In genomic region chr13:115676836-115677235, GRCm38 (mm10) we compare ENCODE assay signal across 23 mouse cellular contexts.
"Had no signal": no experiment of that assay in that cellular context is flagged by ENCODE, and none has a peak within 500 bp of the region (broad histone marks: within the 10 kb centered on the region; RNA-seq: fewer than 3 reads in every experiment).

No protein-coding gene starts in this region.

- H3K9me3 ChIP-seq: limb, embryonic 12.5 days; limb, embryonic 15.5 days; liver, embryonic 12.5 days; liver, embryonic 15.5 days; lung, embryonic 15.5 days; midbrain, embryonic 10.5 days; neural tube, embryonic 13.5 days had no signal

- H3K4me3 ChIP-seq: limb, embryonic 12.5 days; limb, embryonic 15.5 days; liver, embryonic 12.5 days; liver, embryonic 15.5 days; lung, embryonic 15.5 days; megakaryocyte, embryonic 14.5 days; midbrain, embryonic 10.5 days; neural tube, embryonic 13.5 days had no signal

- H3K27me3 ChIP-seq: limb, embryonic 12.5 days; limb, embryonic 15.5 days; liver, embryonic 12.5 days; liver, embryonic 15.5 days; lung, embryonic 15.5 days; megakaryocyte, embryonic 14.5 days had no signal

- H3K36me3 ChIP-seq: limb, embryonic 12.5 days; limb, embryonic 15.5 days; liver, embryonic 12.5 days; liver, embryonic 15.5 days; lung, embryonic 15.5 days; midbrain, embryonic 10.5 days; neural tube, embryonic 13.5 days had no signal

- ATAC-seq: liver, embryonic 12.5 days; midbrain, embryonic 16.5 days had no signal

- DNase-seq: kidney, adult 9 months; kidney, postnatal 14 days; kidney, postnatal 4 days; left cerebral cortex, postnatal 4 days; lung, adult 18-20 months; lung, postnatal 10 days; lung, postnatal 36 days; right cerebral cortex, adult 18-20 months; right cerebral cortex, postnatal 14 days; right cerebral cortex, postnatal 4 days; thymus, adult 2 months; thymus, postnatal 14 days; thymus, postnatal 4 days had no signal

- H3K9ac ChIP-seq: limb, embryonic 12.5 days; limb, embryonic 15.5 days; liver, embryonic 12.5 days; liver, embryonic 15.5 days; lung, embryonic 15.5 days; neural tube, embryonic 13.5 days had no signal

- H3K4me2 ChIP-seq: limb, embryonic 12.5 days; limb, embryonic 15.5 days; liver, embryonic 12.5 days; liver, embryonic 15.5 days; lung, embryonic 15.5 days; neural tube, embryonic 13.5 days had no signal

- H3K27ac ChIP-seq: limb, embryonic 12.5 days; limb, embryonic 15.5 days; liver, embryonic 12.5 days; liver, embryonic 15.5 days; lung, embryonic 15.5 days; midbrain, embryonic 10.5 days; neural tube, embryonic 13.5 days; stomach, postnatal 0 days had no signal

- H3K4me1 ChIP-seq: limb, embryonic 15.5 days; liver, embryonic 12.5 days; liver, embryonic 15.5 days; lung, embryonic 15.5 days; megakaryocyte, embryonic 14.5 days; midbrain, embryonic 10.5 days had no signal
